Mouse (Mus musculus): Measurements from ENCODE around the gene Slc30a10.

GRCm38 (mm10) chr1:185469551-185470021 lies 14.9 kb downstream of the Slc30a10 start:
- TF ChIP-seq CTCF (IDR thresholded peaks at IDR 0.05) (no peak), EP300 (IDR thresholded peaks at IDR 0.05) (no peak)
